Mouse (Mus musculus) testis, adult 2 months (tissue): ENCODE results near the gene Hps5.

Experiments used
- CTCF ChIP-seq: fragments of 200-500 bp; IDR thresholded peaks from 2 replicates; pipeline ENCODE4 v1.5.1; 2012; ENCODE audit warnings: low read depth, mild to moderate bottlenecking, inconsistent platforms, low read length, moderate library complexity; ENCODE audit not compliant: control insufficient read depth, insufficient read depth, insufficient replicate concordance
- POLR2A ChIP-seq: fragments of 200-500 bp; IDR thresholded peaks from 2 replicates; pipeline ENCODE4 v1.6.1; 2012; ENCODE audit warnings: low read depth, mild to moderate bottlenecking, inconsistent platforms, low read length, moderate library complexity; ENCODE audit not compliant: control insufficient read depth

DNA sequence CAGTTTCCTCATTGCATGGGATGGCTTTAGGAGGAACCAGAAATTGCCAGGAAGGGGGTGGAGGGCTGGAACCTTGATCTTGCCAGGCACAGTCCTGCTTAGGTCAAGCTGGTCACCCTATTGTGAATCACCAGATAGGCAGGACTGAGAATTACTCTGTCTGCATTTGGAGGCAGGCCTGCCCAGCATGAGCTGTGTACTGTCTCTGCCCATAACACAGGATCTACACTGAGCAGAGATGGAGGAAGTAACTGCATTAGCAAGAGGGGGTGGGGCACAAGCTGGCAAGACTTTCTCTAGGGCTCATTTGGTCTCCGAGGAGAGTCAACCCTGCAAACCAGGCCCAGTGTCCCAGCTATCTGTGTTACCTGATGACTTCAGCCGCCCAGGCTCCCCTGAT, 60.9 kb downstream of the Hps5 start:
- no peak for TF ChIP-seq CTCF
- no peak for TF ChIP-seq POLR2A
